23 mouse cellular contexts compared by ENCODE assay signal in genomic region chr2:126425223-126425622, GRCm38 (mm10).
DNase-seq lines count a peak whose midpoint lies in the region; ATAC-seq and TF ChIP-seq lines count a peak whose summit lies in the region.
"Had no signal": no experiment of that assay in that cellular context is flagged by ENCODE, and none has a peak within 500 bp of the region (broad histone marks: within the 10 kb centered on the region; RNA-seq: fewer than 3 reads in every experiment).

No protein-coding gene starts in this region.

- no peak for TF ChIP-seq CTCF in hindbrain, postnatal 0 days (IDR thresholded peaks at IDR 0.05; ENCODE audit: low read depth)
- no peak for TF ChIP-seq CTCF in midbrain, postnatal 0 days (IDR thresholded peaks at IDR 0.05)

- H3K9me3 ChIP-seq in hindbrain, postnatal 0 days (ENCODE audit: low read length) = no peaks in the 10 kb centered on the region
- H3K9me3 ChIP-seq in hindbrain, embryonic 10.5 days = no peaks in the 10 kb centered on the region
- H3K9me3 ChIP-seq in midbrain, postnatal 0 days (ENCODE audit: low read length) = no peaks in the 10 kb centered on the region
- no peaks in the 10 kb centered on the region for H3K9me3 ChIP-seq in midbrain, embryonic 13.5 days
- H3K9me3 ChIP-seq in heart, embryonic 10.5 days = no peaks in the 10 kb centered on the region
- H3K9me3 ChIP-seq: embryonic facial prominence, embryonic 12.5 days; forebrain, embryonic 10.5 days; heart, embryonic 15.5 days; hindbrain, embryonic 12.5 days; limb, embryonic 10.5 days; limb, embryonic 15.5 days; midbrain, embryonic 12.5 days had no signal

- no peaks in the 10 kb centered on the region for H3K27me3 ChIP-seq in hindbrain, postnatal 0 days (ENCODE audit: insufficient read depth, low read length)
- H3K27me3 ChIP-seq in hindbrain, embryonic 10.5 days (ENCODE audit: insufficient read depth, poor library complexity, severe bottlenecking) = no peaks in the 10 kb centered on the region
- H3K27me3 ChIP-seq in midbrain, postnatal 0 days (ENCODE audit: insufficient read depth, low read length) = no peaks in the 10 kb centered on the region
- no peaks in the 10 kb centered on the region for H3K27me3 ChIP-seq in midbrain, embryonic 13.5 days
- H3K27me3 ChIP-seq in heart, embryonic 10.5 days (ENCODE audit: insufficient read depth, poor library complexity, severe bottlenecking) = no peaks in the 10 kb centered on the region
- H3K27me3 ChIP-seq: embryonic facial prominence, embryonic 12.5 days; heart, embryonic 15.5 days; hindbrain, embryonic 12.5 days; limb, embryonic 15.5 days; midbrain, embryonic 12.5 days had no signal

- DNase-seq in hindbrain, postnatal 0 days (ENCODE audit: low spot score) = peak; percentile 25
- no peak for DNase-seq in hindbrain, embryonic 10.5 days (ENCODE audit: low spot score)
- DNase-seq in midbrain, postnatal 0 days (ENCODE audit: low spot score) = peak; percentile 28
- DNase-seq in fibroblast of lung, adult 2 months (ENCODE audit: low read depth) = peak; percentile 23
- no peak for DNase-seq in kidney, adult 9 months
- DNase-seq in heart, embryonic 10.5 days (ENCODE audit: low spot score) = no peak
- DNase-seq: adrenal gland, postnatal 25 days; B cell, adult 2 months; gastrocnemius, postnatal 10 days; kidney, adult 8-10 months; kidney, postnatal 10 days; spleen, adult 18-20 months; thymus, postnatal 14 days had no signal

- no peak overlapping the region for H3K9ac ChIP-seq in hindbrain, postnatal 0 days (replicated peaks; ENCODE audit: low read length)
- H3K9ac ChIP-seq in midbrain, postnatal 0 days (replicated peaks; ENCODE audit: low read length, poor library complexity, severe bottlenecking) = no peak overlapping the region
- no peak overlapping the region for H3K9ac ChIP-seq in midbrain, embryonic 13.5 days (replicated peaks)
- H3K9ac ChIP-seq: embryonic facial prominence, embryonic 12.5 days; forebrain, postnatal 0 days; heart, embryonic 15.5 days; hindbrain, embryonic 12.5 days; limb, embryonic 15.5 days; midbrain, embryonic 12.5 days had no signal

- H3K4me2 ChIP-seq in hindbrain, postnatal 0 days (ENCODE audit: low read depth, low read length) = 0 out of 2 replicates have a peak overlapping the region, but pooled peaks have one; percentile 3
- no peak overlapping the region for H3K4me2 ChIP-seq in midbrain, postnatal 0 days (ENCODE audit: low read depth, low read length, poor library complexity, severe bottlenecking)
- no peak overlapping the region for H3K4me2 ChIP-seq in midbrain, embryonic 13.5 days (replicated peaks)
- H3K4me2 ChIP-seq: embryonic facial prominence, embryonic 12.5 days; heart, embryonic 15.5 days; hindbrain, embryonic 12.5 days; limb, embryonic 15.5 days; midbrain, embryonic 12.5 days had no signal

- no peak for ATAC-seq in hindbrain, postnatal 0 days
- no peak for ATAC-seq in midbrain, postnatal 0 days (ENCODE audit: low FRiP score)
- ATAC-seq in midbrain, embryonic 13.5 days = no peak
- ATAC-seq: intestine, embryonic 16.5 days had no signal

- H3K27ac ChIP-seq in hindbrain, postnatal 0 days = no peak overlapping the region
- no peak overlapping the region for H3K27ac ChIP-seq in hindbrain, embryonic 10.5 days
- no peak overlapping the region for H3K27ac ChIP-seq in midbrain, postnatal 0 days (ENCODE audit: low read depth, low read length)
- no peak overlapping the region for H3K27ac ChIP-seq in midbrain, embryonic 13.5 days
- H3K27ac ChIP-seq in heart, embryonic 10.5 days = no peak overlapping the region
- H3K27ac ChIP-seq: embryonic facial prominence, embryonic 12.5 days; forebrain, embryonic 10.5 days; heart, embryonic 15.5 days; hindbrain, embryonic 12.5 days; limb, embryonic 10.5 days; limb, embryonic 15.5 days; midbrain, embryonic 12.5 days had no signal

- WGBS in hindbrain, postnatal 0 days = 62% methylated on average over 3 of the region's 3 CpGs
- WGBS in hindbrain, embryonic 10.5 days = 93% methylated on average over 3 of the region's 3 CpGs
- 83% methylated on average over 3 of the region's 3 CpGs for WGBS in midbrain, postnatal 0 days
- WGBS in midbrain, embryonic 13.5 days = 94% methylated on average over 3 of the region's 3 CpGs
- 88% methylated on average over 3 of the region's 3 CpGs for WGBS in heart, embryonic 10.5 days

- no peaks in the 10 kb centered on the region for H3K36me3 ChIP-seq in hindbrain, postnatal 0 days (ENCODE audit: insufficient read depth, low read length)
- H3K36me3 ChIP-seq in hindbrain, embryonic 10.5 days = no peaks in the 10 kb centered on the region
- no peaks in the 10 kb centered on the region for H3K36me3 ChIP-seq in midbrain, postnatal 0 days (ENCODE audit: insufficient read depth, low read length)
- no peaks in the 10 kb centered on the region for H3K36me3 ChIP-seq in midbrain, embryonic 13.5 days
- no peaks in the 10 kb centered on the region for H3K36me3 ChIP-seq in heart, embryonic 10.5 days
- H3K36me3 ChIP-seq: embryonic facial prominence, embryonic 12.5 days; forebrain, embryonic 10.5 days; heart, embryonic 15.5 days; hindbrain, embryonic 12.5 days; limb, embryonic 10.5 days; limb, embryonic 15.5 days; midbrain, embryonic 12.5 days had no signal

- no peaks in the 10 kb centered on the region for H3K4me1 ChIP-seq in hindbrain, postnatal 0 days (ENCODE audit: insufficient read depth, low read length)
- no peaks in the 10 kb centered on the region for H3K4me1 ChIP-seq in hindbrain, embryonic 10.5 days (replicated peaks)
- no peaks in the 10 kb centered on the region for H3K4me1 ChIP-seq in midbrain, postnatal 0 days (ENCODE audit: insufficient read depth, low read length)
- no peaks in the 10 kb centered on the region for H3K4me1 ChIP-seq in midbrain, embryonic 13.5 days (replicated peaks)
- no peaks in the 10 kb centered on the region for H3K4me1 ChIP-seq in heart, embryonic 10.5 days
- H3K4me1 ChIP-seq: embryonic facial prominence, embryonic 12.5 days; forebrain, embryonic 10.5 days; heart, embryonic 15.5 days; hindbrain, embryonic 12.5 days; limb, embryonic 10.5 days; limb, embryonic 15.5 days; midbrain, embryonic 12.5 days had no signal

- no peak overlapping the region for H3K4me3 ChIP-seq in hindbrain, postnatal 0 days (ENCODE audit: low read length)
- H3K4me3 ChIP-seq in hindbrain, embryonic 10.5 days = no peak overlapping the region
- no peak overlapping the region for H3K4me3 ChIP-seq in midbrain, postnatal 0 days (ENCODE audit: low read depth, low read length)
- no peak overlapping the region for H3K4me3 ChIP-seq in midbrain, embryonic 13.5 days (replicated peaks)
- H3K4me3 ChIP-seq in heart, embryonic 10.5 days = no peak overlapping the region
- H3K4me3 ChIP-seq: embryonic facial prominence, embryonic 12.5 days; forebrain, embryonic 10.5 days; heart, embryonic 15.5 days; hindbrain, embryonic 12.5 days; limb, embryonic 10.5 days; limb, embryonic 15.5 days; midbrain, embryonic 12.5 days had no signal

Comparison
In these comparisons a context has a peak if more than half of its experiments do, and no peak if none do; other contexts are left out.
1. DNase-seq: peak in hindbrain, postnatal 0 days (single experiment), midbrain, postnatal 0 days (single experiment) and fibroblast of lung, adult 2 months (single experiment); none in hindbrain, embryonic 10.5 days (single experiment), kidney, adult 9 months (single experiment) and heart, embryonic 10.5 days (single experiment).